Mouse (Mus musculus): ENCODE data around the gene Slc43a1. TPM values are rescaled to one million over a fixed set of nuclear protein-coding genes. Genes with fewer than 3 reads are reported as not detected.

Slc43a1 gene
- total RNA-seq, 2 experiments from 2014 or later, result 0.48 to 1.2 TPM

DNA sequence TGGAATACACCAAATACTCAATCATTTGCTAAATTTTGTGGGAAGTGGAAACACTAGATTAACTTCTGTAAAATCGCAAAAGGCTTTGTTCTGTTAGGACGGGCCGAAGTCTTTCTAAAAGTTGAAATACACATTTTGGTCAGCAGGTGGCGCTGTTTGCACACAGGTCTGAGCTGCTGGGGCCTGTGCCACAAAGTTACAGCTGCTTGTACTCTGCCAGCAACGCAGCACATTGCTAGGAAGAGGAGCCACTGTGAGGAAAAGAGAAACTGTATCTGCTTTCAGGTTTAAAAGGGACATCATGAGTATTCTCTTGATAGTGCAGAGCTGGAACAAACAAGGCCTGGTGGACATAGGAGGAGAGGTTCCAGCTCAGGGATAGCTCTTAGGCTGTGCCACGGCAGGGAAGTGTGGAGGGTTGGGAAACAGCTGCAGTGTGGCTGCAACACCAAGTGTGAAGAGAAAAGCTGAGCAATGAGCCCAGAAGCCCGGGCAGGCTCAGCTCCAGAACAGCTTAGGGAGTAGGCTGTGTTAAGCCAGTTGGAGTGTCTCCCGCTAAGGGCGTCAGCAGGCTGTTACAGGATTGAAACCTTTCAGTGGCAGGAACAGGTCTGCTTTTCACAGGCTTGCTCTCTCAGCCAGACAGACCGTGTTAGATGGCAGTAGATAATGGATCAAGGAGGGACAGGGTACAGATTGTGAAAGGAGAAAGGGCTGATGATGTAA lies 6.8 kb upstream of the Slc43a1 start:
- DNase-seq, result peak; percentile 78 to 85

DNA sequence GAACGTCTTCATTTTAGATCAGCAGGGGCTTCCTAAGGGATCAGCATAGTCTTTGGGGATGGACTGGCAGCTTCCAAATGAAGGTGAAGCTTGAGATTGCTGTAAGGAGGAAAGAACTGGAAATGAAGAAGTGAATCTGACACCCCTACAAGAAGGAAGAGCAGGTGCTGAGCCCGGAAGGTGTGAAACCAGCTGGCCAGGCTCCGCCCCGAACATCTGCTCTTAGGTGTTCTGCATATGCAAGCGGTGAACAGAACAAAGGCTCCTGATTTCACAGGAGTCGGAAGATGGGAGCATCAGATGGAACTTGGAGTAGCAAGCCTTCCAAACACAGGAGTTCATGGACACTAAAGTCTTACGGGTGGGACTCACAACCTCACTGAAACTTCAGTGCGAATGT lies 1.5 kb upstream of the Slc43a1 start:
- no peak for DNase-seq

DNA sequence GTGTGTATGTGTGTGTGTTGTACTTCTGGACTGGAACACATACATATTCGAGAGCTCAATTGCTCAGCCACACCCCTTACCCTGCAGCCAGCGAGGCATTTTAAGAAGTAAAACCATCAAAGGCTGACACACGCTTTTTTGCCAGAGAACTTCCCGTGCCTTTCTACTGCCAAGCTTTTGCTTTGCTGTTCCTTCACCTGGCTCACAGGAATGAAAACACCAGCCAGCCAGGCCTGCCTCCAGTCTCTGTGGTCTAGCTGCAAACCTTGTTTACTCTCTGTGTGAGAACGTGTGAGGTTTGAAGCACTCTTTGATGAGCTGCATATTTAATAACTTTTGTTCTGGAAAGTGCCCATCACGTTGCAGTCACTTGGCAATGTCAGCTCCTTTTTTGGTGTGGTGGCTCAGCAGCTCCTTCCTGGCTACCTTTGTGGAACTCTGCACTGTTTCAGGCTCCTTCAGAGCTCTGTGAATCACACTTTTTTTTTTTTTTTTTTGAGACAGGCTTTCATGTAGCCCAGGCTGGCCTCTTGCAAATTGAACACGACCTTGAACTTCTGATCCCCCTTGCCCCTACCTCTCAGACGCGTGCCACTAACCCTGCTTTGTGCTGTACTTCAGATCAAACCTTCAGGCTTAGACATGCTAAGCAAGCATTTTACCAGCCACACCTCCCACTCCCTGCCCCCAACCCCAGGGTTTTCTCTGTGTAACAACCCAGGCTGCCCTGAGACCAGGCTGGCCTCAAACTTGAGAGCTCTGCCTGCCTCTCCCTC lies 645 bp upstream of the Slc43a1 start:
- DNase-seq, result no peak

DNA sequence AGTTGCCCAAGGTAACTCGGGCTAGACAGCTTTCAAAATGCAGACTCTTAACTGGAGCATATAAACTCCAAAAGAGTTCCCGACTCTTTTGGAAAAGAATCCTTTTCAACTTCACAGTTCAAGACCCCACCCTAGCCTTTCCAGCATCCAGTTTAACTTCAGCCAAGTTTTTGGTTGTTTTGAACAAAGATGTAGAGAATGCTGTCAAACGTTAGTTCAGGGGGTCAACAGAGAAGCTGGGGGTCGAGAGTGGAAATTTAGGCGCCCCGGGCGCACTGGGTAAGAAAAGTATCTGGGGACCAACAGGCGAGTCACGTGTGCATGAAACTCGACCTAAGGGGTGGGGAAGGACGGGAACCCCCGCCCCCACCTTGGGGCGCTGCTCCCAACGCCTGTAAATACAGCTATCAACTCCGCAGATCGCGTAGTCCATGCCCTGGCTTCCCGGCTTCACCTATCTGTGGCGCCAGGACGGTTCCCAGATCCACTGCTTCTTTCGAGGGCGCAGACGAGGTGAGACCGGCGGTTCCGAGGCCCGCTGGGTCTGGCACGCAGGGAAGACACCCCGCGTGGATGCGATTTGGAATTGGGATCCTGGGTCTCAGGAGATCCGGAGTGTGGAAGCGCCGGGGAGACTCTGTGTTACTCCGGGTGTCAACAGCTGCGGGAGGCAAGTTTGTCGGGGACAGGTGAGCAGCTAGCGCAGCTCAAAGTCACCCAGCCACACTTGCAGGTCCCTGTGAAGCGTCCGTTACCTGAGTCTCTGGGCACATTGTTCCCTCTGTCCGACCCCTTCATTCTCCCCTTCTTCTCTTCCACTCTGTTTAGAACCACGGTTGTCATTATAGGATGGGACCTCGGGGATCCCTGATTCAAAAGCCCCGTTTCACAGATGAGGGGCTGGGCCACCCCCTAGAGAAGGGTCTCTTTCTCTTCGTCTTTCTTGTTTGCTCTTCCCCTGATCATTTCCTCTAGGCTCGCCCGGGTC lies 637 bp downstream of the Slc43a1 start:
- DNase-seq, result no peak

DNA sequence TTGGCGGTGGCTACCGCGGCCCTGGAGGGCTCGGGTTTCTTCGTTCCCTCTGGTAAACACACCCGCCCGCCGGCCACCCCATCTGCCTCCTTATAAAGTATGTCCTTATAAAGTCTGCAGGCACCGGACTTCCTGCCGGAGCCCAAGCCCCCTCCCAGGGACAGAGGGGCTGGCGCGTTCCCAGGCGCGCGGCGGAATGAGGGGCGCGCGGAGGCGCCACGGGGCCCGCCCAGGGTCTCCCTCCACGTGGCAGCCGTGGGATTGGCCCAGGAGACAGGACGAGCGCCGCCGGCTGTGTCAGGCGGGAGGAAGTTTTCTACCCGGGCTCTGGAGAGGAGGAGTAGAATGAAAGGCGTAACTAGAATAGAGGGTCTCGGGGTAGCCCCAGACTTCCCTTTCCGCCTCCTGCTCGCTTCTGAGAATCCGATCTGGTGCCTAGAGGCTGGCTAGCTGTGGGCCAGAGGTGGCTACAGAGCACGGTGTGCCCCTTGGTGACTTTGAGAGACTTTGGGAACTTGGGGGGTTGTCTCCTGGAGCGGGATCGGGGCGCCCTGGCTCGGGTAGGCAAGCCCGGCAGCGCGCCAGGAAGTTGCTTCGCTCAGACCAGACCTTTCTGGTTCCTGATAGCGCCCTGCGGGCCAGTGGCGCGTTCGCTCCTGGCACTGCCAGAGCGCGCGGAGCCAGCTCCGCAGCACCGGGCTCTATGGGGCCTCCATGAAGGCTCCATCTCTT lies 1.5 kb downstream of the Slc43a1 start:
- peak in 1 of 2 experiments; percentile 34 for DNase-seq

DNA sequence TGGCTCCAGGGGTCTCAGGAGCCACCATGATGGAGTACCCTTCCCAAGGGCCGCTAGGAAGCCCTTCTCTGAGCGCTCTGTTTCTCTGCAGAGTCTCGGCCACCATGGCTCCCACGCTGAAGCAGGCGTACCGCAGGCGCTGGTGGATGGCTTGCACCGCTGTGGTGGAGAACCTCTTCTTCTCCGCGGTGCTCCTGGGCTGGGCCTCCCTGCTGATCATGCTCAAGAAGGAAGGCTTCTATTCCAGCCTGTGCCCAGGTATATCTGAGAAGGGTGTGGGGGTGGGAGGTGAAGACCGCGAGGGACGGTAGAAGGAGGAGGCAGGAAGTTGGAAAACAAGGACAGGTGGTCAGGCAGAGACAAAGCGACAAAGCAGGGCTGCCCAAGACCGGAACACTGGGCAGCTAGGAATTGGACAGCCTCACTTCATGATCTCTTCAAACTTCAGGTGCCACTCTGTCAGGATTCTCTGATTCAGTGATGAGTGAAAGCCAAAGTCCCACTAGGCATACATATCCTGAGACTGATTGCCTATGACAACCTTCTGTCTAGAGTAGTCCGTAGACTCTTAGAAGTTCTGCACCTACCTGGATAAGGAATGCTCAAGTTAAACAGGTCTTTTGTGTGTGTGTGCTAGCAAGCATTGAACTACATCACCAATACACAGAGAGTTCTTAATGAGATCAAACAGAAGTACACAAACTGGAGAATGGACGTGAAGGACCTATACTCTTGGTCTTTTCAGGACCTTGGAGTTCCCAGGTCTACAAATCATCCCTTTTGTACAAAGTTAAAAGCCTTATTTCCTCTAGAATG lies 2.3 kb downstream of the Slc43a1 start:
- DNase-seq, result no peak

DNA sequence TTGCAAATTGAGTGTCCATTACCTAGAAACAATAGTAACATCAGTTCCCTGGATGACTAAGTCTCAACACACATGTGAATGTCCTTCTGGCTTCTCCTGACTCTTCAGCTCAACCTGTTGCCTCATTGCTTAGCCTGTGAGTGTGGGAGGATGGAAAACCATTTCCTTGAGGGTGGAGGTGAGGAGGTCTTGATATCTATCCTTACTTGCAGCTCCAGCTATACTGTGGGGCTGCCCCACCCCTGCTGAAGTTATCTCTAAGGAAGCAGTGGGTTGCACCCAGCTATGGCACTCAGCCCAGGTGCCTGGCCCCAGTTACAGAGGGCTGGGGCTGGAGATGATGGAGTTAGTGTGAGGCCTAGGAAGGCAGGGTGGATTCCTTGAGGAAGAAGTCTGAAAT lies 3.3 kb downstream of the Slc43a1 start:
- no peak for DNase-seq

DNA sequence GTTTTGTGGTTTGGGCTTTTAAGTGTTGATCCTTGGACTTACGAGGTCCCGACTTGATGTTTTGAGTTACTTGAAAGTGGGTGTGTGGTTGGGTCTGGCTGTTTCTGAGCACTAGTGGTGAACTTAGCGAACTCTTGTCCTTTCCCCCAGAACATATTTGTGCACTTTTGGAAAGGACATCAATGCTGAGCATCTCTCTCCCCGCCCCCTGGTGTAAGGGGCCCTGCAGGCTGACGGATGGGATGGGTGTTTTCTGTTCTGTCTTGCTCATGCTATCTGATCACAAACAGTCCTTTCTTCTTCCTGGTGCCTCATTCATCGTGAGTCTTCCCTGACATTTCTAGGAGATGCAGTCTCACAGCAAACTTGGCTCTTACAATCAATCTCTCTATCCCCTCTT lies 5.0 kb downstream of the Slc43a1 start:
- no peak for DNase-seq

DNA sequence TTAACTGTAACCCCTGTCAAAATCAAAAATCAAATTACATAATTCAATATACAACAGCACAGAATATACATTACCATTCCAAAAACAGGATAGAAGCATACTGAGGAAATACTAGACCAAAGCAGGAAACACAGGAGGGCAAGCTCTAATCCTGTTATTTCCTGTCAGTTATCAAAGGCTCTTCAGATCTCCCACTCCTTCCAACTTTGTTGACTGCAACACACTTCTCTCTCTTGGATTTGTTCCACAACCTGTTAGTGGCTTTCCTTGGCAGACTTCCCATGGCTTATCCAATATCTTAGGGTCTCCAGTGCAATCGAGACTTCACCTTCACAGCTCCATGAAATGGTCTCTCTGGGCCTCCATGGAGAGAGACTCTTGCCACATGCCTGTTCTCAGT lies 6.6 kb downstream of the Slc43a1 start:
- no peak for DNase-seq

DNA sequence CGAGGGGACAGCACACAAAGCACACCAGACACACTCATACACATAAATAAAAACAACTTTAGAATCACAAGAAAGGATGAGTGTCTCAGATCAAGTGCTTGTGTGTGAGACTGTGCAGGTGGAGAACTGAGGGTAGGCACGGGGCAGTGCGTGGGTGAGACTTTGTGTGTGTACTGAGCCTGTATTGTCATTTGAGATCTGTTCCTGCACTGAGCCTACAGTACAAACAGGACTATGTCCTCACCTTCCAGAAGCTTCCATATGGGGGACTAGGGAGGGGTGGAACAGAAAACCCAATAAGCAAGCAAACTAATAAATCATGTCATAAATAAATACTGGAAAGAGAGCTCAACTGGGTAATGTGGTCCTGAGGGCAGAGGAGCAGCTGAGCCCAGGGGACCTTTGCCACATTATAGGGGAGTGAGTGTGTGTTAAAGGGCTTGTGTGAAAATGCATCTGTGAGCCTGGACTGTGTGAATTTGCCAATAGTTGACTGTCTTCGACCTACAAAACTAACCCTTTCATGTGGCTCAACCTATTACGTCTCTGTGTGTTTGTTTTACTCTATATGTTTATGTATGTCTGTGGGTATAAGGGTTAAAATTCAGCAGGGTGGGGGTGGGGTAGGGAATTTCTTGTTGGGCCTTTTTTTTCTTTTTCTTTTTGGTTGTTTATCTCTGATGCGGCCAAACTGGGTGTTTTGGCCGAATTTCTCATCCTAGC lies 11.9 kb downstream of the Slc43a1 start:
- DNase-seq, result no peak

DNA sequence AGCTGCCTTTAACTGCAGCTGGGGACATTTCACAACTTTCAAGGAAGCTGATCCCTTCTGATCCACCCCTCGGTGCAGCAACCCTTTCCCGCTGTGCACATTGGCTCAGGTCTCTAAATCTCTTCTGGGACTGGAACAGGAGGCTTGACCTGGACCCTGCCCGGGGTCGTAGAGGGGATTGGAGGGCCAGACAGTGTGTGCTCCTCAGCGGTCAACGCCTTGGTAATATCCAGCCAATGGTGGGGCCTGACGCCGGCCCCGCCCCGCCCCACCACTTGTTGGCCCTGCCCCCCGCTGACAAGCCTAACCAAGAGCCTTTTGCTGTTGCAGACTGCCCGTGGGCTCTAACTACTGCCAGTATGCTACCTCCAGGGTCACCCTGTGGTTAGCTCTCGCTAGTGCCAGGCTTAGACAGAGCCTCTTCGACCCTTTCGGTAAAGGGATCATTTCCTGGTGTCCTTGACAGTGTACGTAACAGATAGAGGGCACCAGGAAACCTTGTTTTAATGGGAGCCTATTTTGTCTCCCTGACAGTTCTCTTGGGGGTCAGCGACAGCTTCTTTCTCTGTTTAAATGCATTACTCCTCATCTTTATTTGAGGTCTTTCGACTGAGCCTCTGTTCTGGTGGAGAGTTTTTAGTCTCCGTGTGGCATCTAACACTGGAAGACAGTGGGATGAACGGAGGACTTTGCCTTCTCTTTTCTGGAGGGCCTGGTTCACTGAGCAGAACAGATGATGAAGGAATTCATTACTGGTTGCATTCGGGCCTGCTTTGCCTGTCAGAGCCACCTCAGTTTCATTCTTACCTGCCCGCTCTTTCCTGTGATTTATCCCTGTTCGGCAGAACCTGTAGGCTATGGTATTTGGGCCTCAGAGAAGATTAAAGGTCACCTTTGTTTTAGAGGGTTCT lies 12.7 kb downstream of the Slc43a1 start:
- DNase-seq, result no peak

DNA sequence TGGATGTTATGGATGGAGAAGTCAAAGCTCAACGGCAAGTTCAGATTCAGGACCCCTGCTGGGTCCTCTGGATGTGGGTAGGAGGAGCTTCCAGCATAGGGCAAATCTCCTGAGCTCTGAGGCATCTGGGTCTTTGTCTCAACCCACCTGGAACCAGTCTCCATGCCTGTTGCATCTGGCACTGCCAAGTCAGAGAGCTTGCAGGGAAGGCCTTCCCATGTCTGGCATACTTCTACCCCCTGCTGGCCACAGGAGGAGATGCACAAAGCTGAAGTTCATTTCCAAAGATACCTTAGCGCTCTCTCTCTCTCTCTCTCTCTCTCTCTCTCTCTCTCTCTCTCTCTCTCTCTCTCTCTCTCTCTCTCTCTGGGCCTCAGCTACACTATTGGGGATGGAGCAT lies 17.1 kb downstream of the Slc43a1 start:
- no peak for DNase-seq

DNA sequence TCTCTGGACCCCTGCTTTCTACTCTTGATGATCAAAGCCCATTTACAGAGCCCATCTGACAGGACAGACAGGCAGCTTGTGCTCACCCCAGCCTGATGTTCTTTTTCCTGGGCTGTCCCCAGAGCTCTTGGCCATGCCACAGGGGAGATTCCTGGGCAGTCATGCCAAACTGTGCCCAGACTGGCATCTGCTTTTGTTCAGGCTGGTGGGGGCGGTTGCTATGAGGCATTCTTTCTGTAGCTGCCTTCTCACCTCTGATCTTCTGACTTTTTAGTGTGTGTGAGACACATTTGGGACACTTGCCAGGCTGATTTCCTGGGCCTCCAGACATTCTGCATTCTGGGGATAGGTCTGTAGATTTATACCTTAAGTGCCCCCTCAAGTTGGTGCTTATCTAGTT lies 19.9 kb downstream of the Slc43a1 start:
- DNase-seq, result no peak

DNA sequence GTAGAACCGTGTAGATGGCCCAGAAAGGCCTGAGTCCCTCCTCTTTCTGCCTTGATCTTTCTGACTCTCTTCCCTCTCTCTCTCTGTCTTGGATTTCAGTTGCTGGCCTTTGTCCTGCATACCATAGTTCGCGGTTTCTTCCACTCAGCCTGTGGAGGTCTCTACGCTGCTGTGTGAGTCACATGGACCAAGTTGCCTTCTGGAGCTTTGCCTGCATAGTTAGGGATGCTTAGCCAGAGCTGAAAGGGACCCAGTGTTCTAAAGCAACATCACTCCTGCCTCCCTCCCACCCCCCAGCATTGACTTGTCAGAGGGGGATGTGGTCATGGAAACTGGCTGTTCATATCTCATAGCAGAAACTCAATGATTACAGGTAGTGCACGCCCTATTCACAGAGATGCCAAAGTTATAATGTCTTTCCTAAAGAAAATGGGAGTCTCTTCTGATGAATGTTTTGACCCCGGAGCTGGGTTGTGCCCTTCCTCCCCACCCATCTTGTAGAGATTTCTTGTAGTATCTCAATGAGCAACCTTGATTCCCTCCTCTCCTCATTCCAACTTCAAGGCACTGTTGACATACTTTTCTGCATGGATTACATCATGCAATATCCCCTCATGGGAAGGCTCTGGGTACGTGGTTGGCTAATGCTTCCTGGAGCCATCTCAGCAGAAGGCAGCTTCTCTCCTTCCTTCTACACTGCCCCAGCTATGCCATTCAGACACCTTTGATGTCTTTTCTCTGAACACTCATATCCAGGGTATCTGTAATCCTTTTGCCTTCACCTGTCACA lies 21.5 kb downstream of the Slc43a1 start:
- no peak for DNase-seq

DNA sequence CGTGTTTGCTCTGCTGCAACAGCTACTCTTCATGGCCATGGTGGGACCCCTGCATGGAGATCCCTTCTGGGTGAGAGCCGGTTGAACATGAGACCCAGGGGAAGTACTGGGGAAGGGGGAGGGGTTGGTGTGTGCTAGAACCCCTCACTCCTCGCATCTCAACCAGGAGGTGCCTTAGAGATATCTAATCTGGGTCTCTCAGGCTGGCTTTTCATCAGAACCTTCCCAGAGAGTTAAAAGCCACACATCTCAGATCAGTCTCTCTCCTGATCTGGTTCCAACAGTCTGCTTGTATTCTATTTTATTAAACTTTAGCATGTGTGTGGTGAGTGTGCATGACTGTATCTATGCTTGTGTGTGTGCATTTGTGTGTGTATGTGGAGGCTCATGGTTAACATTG lies 22.8 kb downstream of the Slc43a1 start:
- no peak for DNase-seq

DNA sequence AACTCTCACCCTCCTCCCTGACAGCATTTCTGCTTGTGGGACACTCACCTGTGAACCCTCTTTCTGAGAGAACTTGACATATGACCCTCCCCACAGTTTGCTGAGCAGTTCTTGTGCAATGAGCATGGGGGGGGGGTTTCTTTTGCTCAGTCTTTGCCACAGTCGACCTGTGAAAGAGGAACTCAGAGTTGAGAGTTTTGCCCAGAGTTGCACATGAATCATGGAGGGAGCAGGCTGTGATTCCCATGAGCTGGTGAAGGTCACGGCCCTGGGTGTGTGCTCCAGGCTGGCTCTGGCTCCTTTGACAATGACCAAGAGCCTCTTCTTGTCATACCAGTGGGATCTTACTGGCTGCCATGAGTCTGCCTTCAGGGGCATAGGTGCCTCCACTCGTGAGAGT lies 23.6 kb downstream of the Slc43a1 start:
- no peak for DNase-seq

DNA sequence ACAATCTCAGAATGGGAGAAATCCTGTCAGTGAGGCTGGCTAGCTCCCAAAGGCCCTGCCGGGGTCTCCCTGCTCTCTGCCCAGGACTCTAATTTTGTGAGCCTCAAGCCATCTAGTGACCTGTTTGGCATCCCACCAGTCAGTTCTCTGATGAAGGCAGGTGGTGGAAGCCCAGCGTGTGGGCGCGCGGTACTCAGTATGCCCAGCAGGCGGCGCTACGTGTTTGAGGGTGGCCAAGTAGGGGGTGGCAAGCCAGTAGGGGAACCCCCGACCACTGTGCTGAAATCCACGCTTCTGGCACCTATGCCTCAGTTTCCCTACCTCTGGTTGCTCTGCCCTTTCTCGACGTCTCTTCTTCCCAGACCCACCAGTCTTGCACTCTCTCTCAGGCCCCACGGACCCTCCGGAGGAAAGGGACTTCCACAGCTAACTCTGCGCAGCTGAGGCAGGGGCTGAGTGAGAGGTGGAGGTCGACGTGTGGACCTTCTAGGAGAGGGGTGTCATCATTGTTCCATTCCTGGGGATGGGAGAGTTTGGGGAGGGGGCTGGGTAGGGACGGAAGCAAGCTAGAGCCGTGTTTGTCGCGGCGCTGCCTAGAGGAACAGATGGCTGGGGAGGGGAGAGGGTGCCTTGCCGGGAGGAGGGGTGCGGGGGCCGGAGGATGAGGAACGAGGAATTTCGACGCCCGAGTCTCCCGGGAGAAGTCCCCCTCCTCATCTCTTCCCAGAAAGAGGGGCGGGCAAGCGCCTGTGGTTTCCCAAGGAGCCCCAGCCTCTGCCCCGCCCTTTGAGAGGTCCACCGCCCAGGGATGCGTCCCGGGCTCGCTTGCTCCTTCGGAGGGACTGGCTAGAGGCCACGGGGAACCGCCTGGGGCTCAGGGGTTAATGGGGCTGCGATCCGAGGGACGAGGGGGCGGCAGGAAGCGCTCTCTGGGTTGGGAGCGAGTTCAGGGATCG lies 27.2 kb downstream of the Slc43a1 start:
- peak; percentile 76 to 79 for DNase-seq

Measured in layer of hippocampus, postnatal 36 days (tissue).